8 mouse cellular contexts compared by ENCODE assay signal in the genomic region with DNA sequence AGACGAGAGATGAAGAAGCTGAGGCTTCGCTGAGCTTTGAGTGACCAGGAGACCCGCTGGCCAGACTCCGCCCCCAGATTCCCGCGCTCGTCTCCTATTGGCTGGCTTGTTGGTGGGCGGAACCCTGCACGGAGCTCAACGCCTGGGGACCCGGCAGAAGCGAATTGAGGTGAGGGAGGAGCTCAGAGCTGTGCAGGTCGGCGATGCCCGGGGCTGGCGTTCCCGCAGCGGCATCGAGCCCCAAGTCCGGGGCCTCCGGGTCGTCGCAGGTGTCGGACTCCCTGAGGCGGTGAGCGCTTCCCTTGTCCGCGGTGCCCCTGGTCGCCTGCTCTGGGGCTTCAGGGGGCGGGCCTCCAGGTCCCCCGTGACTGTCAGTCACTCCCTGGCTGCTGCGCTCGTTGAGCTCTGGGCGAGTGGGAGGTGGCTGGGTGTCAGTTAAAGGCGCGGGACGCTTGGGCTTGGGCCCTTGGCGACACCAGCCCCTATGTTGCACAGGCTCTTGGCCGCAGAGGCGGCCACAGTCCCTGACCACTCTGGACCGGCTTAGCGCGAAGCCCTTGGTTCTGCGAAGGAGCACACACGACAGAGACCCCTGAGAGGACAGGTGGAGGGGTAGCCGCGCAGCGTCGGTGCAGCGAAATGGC. TPM values are rescaled to one million over a fixed set of nuclear protein-coding genes. Genes with fewer than 3 reads are reported as not detected.
DNase-seq lines count a peak whose midpoint lies in the region; ATAC-seq lines count a peak whose summit lies in the region.

A gene (plus strand): TSS at position 156 of the 644 bp plus-strand sequence.

- no peaks in the 10 kb centered on the region for H3K36me3 ChIP-seq in heart, embryonic 14.5 days (ENCODE audit: control insufficient read depth, insufficient read depth, low read length)
- no peaks in the 10 kb centered on the region for H3K36me3 ChIP-seq in liver, embryonic 13.5 days
- H3K36me3 ChIP-seq in stomach, embryonic 16.5 days (ENCODE audit: control insufficient read depth, insufficient read depth, low read length): no peaks in the 10 kb centered on the region

- peak within 1 kb of the TSS; percentile 67 for H3K4me3 ChIP-seq in brown adipose tissue, adult 24 weeks (ENCODE audit: insufficient read depth, low read depth, low read length)
- H3K4me3 ChIP-seq in heart, embryonic 14.5 days (ENCODE audit: control insufficient read depth in 1 of 2, insufficient read depth in 1 of 2, low read depth in 1 of 2, low read length in 2 of 2): peak within 1 kb of the TSS; percentile 67 to 71
- peak within 1 kb of the TSS; percentile 68 for H3K4me3 ChIP-seq in liver, embryonic 13.5 days (replicated peaks)
- peak within 1 kb of the TSS; percentile 62 for H3K4me3 ChIP-seq in stomach, embryonic 16.5 days (replicated peaks; ENCODE audit: low read length)

- H3K9ac ChIP-seq in heart, embryonic 14.5 days (ENCODE audit: low read length): peak within 1 kb of the TSS; percentile 79
- H3K9ac ChIP-seq in liver, embryonic 13.5 days: peak within 1 kb of the TSS; percentile 76
- peak within 1 kb of the TSS; percentile 63 for H3K9ac ChIP-seq in stomach, embryonic 16.5 days (ENCODE audit: low read length)

- no peak within 1 kb of the TSS for H3K27ac ChIP-seq in brown adipose tissue, adult 24 weeks (replicated peaks; ENCODE audit: low read depth, low read length)
- H3K27ac ChIP-seq in heart, embryonic 14.5 days (replicated peaks in 1 of 2; ENCODE audit: control insufficient read depth in 1 of 2, insufficient read depth in 1 of 2, low read depth in 2 of 2, low read length in 2 of 2): peak within 1 kb of the TSS; percentile 75 to 91
- peak within 1 kb of the TSS; percentile 55; the same call in 1 of the 2 replicates for H3K27ac ChIP-seq in liver, embryonic 13.5 days
- H3K27ac ChIP-seq in stomach, embryonic 16.5 days (ENCODE audit: low read length): peak within 1 kb of the TSS; percentile 21; the same call in 1 of the 2 replicates

- peak within 1 kb of the TSS; percentile 95 for H3K4me2 ChIP-seq in heart, embryonic 14.5 days (ENCODE audit: low read length)
- H3K4me2 ChIP-seq in liver, embryonic 13.5 days: peak within 1 kb of the TSS; percentile 99
- H3K4me2 ChIP-seq in stomach, embryonic 16.5 days (ENCODE audit: low read depth, low read length): peak within 1 kb of the TSS; percentile 100

- no peaks in the 10 kb centered on the region for H3K9me3 ChIP-seq in heart, embryonic 14.5 days (ENCODE audit: control insufficient read depth, low read length)
- no peaks in the 10 kb centered on the region for H3K9me3 ChIP-seq in liver, embryonic 13.5 days (replicated peaks)
- H3K9me3 ChIP-seq in stomach, embryonic 16.5 days (replicated peaks; ENCODE audit: control insufficient read depth, low read length): no peaks in the 10 kb centered on the region

- H3K4me1 ChIP-seq in brown adipose tissue, adult 24 weeks (ENCODE audit: control insufficient read depth, insufficient read depth, insufficient read length, low read length): no peaks in the 10 kb centered on the region
- peaks cover 3 to 6% of the 10 kb centered on the region in 2 experiments; a peak in 3 of 4 replicates for H3K4me1 ChIP-seq in heart, embryonic 14.5 days (ENCODE audit: control insufficient read depth in 2 of 2, insufficient read depth in 2 of 2, low read length in 2 of 2)
- H3K4me1 ChIP-seq in liver, embryonic 13.5 days (replicated peaks): peaks cover 19% of the 10 kb centered on the region
- H3K4me1 ChIP-seq in stomach, embryonic 16.5 days (ENCODE audit: control insufficient read depth, insufficient read depth, low read length): peaks cover 7% of the 10 kb centered on the region; the same call in 1 of the 2 replicates

- peak; percentile 95 for ATAC-seq in heart, embryonic 14.5 days (ENCODE audit: insufficient number of reproducible peaks, insufficient read depth, low FRiP score, low read depth)
- ATAC-seq in liver, embryonic 13.5 days (ENCODE audit: low read depth): peak; percentile 96
- ATAC-seq in stomach, embryonic 16.5 days (ENCODE audit: insufficient read depth, low FRiP score): peak; percentile 98

- peak; percentile 92 for DNase-seq in CD4-positive, CD25-positive, alpha-beta regulatory T cell, adult 2 months (ENCODE audit: low read depth, low spot score)
- DNase-seq in fibroblast of lung, adult 2 months (ENCODE audit: low read depth): peak; percentile 38
- peak; percentile 95 for DNase-seq in kidney, postnatal 14 days
- DNase-seq in liver, embryonic 13.5 days: peak; percentile 93
- peak; percentile 96 for DNase-seq in neural tube, embryonic 10.5 days (ENCODE audit: extremely low spot score, low spot score)

- under 1% methylated on average over 49 of the region's 50 CpGs for WGBS in heart, embryonic 14.5 days
- WGBS in liver, embryonic 13.5 days (ENCODE audit: insufficient replicate concordance): under 1% methylated on average over 50 of the region's 50 CpGs
- under 1% methylated on average over 48 of the region's 50 CpGs for WGBS in stomach, embryonic 16.5 days

- no peaks in the 10 kb centered on the region for H3K27me3 ChIP-seq in heart, embryonic 14.5 days (ENCODE audit: control insufficient read depth, insufficient read depth, low read length)
- H3K27me3 ChIP-seq in liver, embryonic 13.5 days: 0 out of 2 replicates have a peak, but pooled peaks cover 8% of the 10 kb centered on the region
- H3K27me3 ChIP-seq in stomach, embryonic 16.5 days (ENCODE audit: control insufficient read depth, insufficient read depth, low read length): no peaks in the 10 kb centered on the region

RNA-seq across cellular contexts. Expression of the gene that starts here (rescaled TPM):
- polyA plus RNA-seq in brown adipose tissue, adult 24 weeks (2012; ENCODE audit: insufficient read depth, insufficient read length, missing spikeins): 28.2 and 48.0 TPM in 2 replicates
- polyA plus RNA-seq in heart, embryonic 14.5 days (2014; fragmentation: Nextera tagmentation; extraction: Ambion mirVana): 51.1 and 52.3 TPM in 2 replicates
- polyA plus RNA-seq in liver, embryonic 13.5 days (2015; fragmentation: Nextera tagmentation; extraction: Ambion mirVana): 16.7 and 22.3 TPM in 2 replicates
- 44.4 and 51.6 TPM in 2 replicates for polyA plus RNA-seq in stomach, embryonic 16.5 days (2015; fragmentation: Nextera tagmentation; extraction: Ambion mirVana)

Comparison
In these comparisons a context has a peak if more than half of its experiments do, and no peak if none do; other contexts are left out.
1. DNase-seq: peak in every context shown above with its lines; median percentile 96 in neural tube, embryonic 10.5 days; 95 in kidney, postnatal 14 days; 93 in liver, embryonic 13.5 days; 92 in CD4-positive, CD25-positive, alpha-beta regulatory T cell, adult 2 months; 38 in fibroblast of lung, adult 2 months.